Mouse (Mus musculus) ovary, adult 10 weeks (tissue): Measurements from ENCODE around the gene Tbc1d22a. TPM values are rescaled to one million over a fixed set of nuclear protein-coding genes. Genes with fewer than 3 reads are reported as not detected.

Experiments
- polyA plus RNA-seq: library from polyadenylated mRNA; stranded (reverse); fragments of 350-450 nt; fragmentation: Illumina TruSeq; extraction: RNeasy Lipid Tissue Mini Kit (QIAGEN cat#74804); gene quantifications from one replicate; pipeline ENCODE4 v1.2.3, GENCODE M21; 2014

Gene Tbc1d22a
- polyA plus RNA-seq = 2.0 TPM

GRCm38 (mm10) chr15:86213753-86214548 is at the start of gene Tbc1d22a:
Tbc1d22a (plus strand) TSS chr15:86214459.

GRCm38 (mm10) chr15:86185689-86186569 is 28.3 kb upstream of the Tbc1d22a start, which contains the start of gene Cerk:
Cerk (minus strand) TSS chr15:86186141.

Other genes with a start within 250 kb of the Tbc1d22a start
- 0.88 TPM for gene Celsr1, start 180.7 kb upstream of the Tbc1d22a start, polyA plus RNA-seq
- gene Gramd4, start 156.8 kb upstream of the Tbc1d22a start, polyA plus RNA-seq = 1.1 TPM
- gene Cerk, start 28.3 kb upstream of the Tbc1d22a start, polyA plus RNA-seq = 3.8 TPM